Mouse (Mus musculus) spleen, adult 2 months (tissue): ENCODE measurements around the gene Olfr237-ps1. TPM values are rescaled to one million over a fixed set of nuclear protein-coding genes. Genes with fewer than 3 reads are reported as not detected.

Experiments used
- DNase-seq, 2 experiments: peaks; one replicate each; pipeline versions ENCODE4 v3.0.0 to v3.0.0-alpha.2; 2012 to 2021; ENCODE audit warnings: low spot score in 2 of 2, low read depth in 1 of 2
- H3K27ac ChIP-seq: fragments of 200-500 bp; 2 replicates; pipeline ENCODE4 v1.5.1; 2012; ENCODE audit warnings: low read length, inconsistent platforms; ENCODE audit not compliant: insufficient read depth
- H3K27me3 ChIP-seq: fragments of 200-500 bp; 2 replicates; pipeline ENCODE4 v1.6.1; 2012; ENCODE audit warnings: mild to moderate bottlenecking, moderate library complexity, low read length, inconsistent platforms; ENCODE audit not compliant: control insufficient read depth, insufficient read depth
- H3K36me3 ChIP-seq: fragments of 200-500 bp; 2 replicates; pipeline ENCODE4 v1.6.1; 2012; ENCODE audit warnings: mild to moderate bottlenecking, low read length, inconsistent platforms; ENCODE audit not compliant: control insufficient read depth, insufficient read depth
- H3K4me1 ChIP-seq: fragments of 200-500 bp; 2 replicates; pipeline ENCODE4 v1.6.1; 2011; ENCODE audit warnings: inconsistent platforms; ENCODE audit not compliant: control insufficient read depth, insufficient read depth, insufficient read length
- H3K4me3 ChIP-seq: fragments of 200-500 bp; 2 replicates; pipeline ENCODE4 v1.5.1; 2011; ENCODE audit warnings: mild to moderate bottlenecking, inconsistent platforms; ENCODE audit not compliant: insufficient read depth, insufficient read length; ENCODE audit errors: extremely low read depth
- CTCF ChIP-seq: fragments of 200-500 bp; IDR thresholded peaks from 2 replicates; pipeline ENCODE4 v1.5.1; 2011; ENCODE audit warnings: mild to moderate bottlenecking, inconsistent platforms; ENCODE audit not compliant: insufficient read depth, insufficient read length, insufficient replicate concordance; ENCODE audit errors: extremely low read depth
- POLR2A ChIP-seq: fragments of 200-500 bp; IDR thresholded peaks from 2 replicates; pipeline ENCODE4 v1.6.1; 2011; ENCODE audit warnings: low read depth, low read length, inconsistent platforms
- WGBS: fragments of 180-500 bp; shearing (Covaris S2); methylation state at CpG from one replicate; pipeline ENCODE4 v1.1.7; 2018; 5-methylcytosine and 5-hydroxymethylcytosine counted together
- polyA plus RNA-seq: library from polyadenylated mRNA; depleted of rRNA; stranded (reverse); fragments of >200 nt; gene quantifications from 2 replicates; pipeline ENCODE4 v1.2.3, GENCODE M21; 2012; rRNA removed

Olfr237-ps1 gene
- polyA plus RNA-seq, 1 experiment = not detected

- Histone ChIP-seq H3K4me3 (no peak overlapping the region), H3K4me1 (no peaks in the 10 kb centered on the region), H3K36me3 (no peaks in the 10 kb centered on the region), H3K27me3 (no peaks in the 10 kb centered on the region), H3K27ac (no peak overlapping the region)
- no peak for TF ChIP-seq POLR2A
- no peak for TF ChIP-seq CTCF
- 75% methylated on average over 6 of the region's 6 CpGs for WGBS
- DNase-seq = no peak
Measured at GRCm38 (mm10) chr6:43178584-43179501, 32.5 kb downstream of the Olfr237-ps1 start.

DNA sequence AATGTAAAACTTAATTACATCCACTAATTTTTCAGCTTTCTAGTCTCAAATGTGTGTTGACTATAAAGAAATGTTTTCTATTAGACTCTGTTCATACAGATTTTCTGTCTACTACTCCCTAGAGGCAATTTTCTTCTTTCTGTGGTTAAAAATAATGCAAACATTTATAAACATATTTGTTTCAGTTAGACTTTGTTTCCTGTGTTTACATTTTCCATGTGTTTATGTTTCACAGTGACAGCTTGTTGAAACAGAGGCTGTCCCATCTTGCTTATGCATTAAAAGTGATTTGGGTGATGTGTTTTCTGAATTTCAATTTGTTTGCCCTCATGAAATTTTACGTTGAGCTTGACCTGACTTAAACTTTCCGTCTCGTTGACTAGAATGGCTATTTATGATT lies 44.6 kb downstream of the Olfr237-ps1 start:
- Histone ChIP-seq H3K4me1 (no peaks in the 10 kb centered on the region), H3K27me3 (no peaks in the 10 kb centered on the region), H3K36me3 (no peaks in the 10 kb centered on the region), H3K27ac (no peak overlapping the region), H3K4me3 (no peak overlapping the region)
- TF ChIP-seq CTCF (no peak), POLR2A (no peak)
- no peak for DNase-seq
- 80% methylated on average over 3 of the region's 3 CpGs for WGBS

DNA sequence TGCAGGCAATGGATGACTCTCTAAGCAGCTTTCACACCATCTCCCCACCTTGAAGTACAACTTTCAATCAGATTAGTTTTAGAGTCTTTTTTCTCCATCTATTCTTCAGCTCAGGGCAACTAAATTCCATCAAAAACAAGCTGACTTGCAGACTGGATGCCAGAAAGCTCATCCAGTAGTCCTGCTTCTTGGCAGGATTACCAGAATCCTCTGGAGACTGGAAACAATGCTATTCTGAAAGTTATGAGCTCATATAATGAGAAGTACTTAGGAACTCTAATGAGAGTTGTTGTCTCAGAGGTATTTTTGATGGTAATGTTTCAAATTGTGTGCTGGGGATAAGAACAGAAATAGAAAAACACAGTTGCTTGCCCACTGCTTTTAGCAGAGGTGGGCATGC lies 50.4 kb downstream of the Olfr237-ps1 start, which contains the start of gene Olfr435:
TSS of gene Olfr435 (plus strand) at position 366 of the 400 bp plus-strand sequence.
- TF ChIP-seq POLR2A (no peak), CTCF (no peak)

DNA sequence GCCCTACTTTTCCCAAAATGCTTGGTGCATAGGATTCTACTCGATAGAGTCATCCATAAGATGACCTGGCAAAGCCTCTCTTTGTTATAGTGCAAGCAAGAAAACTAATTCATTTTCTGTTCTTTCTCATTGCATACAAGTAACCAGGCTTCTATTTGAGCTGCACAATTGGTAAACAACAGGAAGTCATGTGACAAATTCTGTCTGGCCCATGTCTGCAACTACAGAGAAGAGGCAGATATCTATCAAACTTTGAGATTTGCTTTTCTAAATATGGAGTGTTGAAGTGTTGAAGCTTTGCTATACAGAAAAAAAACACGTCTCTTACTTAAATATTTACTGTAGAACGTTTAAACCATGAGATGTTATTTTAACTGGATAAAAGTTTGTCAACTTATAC lies 51.7 kb downstream of the Olfr237-ps1 start:
- Histone ChIP-seq H3K27me3 (no peaks in the 10 kb centered on the region), H3K36me3 (no peaks in the 10 kb centered on the region), H3K4me1 (no peaks in the 10 kb centered on the region), H3K27ac (no peak overlapping the region), H3K4me3 (no peak overlapping the region)
- WGBS = 66% methylated on average over 3 of the region's 3 CpGs
- DNase-seq = no peak
- no peak for TF ChIP-seq POLR2A
- no peak for TF ChIP-seq CTCF

More for the DNA sequence above, 50.4 kb downstream of the Olfr237-ps1 start, which contains the start of gene Olfr435:
- no peaks in the 10 kb centered on the region for H3K4me1 ChIP-seq
- H3K27me3 ChIP-seq = no peaks in the 10 kb centered on the region
- no peak within 1 kb of the TSS for H3K4me3 ChIP-seq
- H3K27ac ChIP-seq = no peak within 1 kb of the TSS
- no peak for DNase-seq
- H3K36me3 ChIP-seq = no peaks in the 10 kb centered on the region

DNA sequence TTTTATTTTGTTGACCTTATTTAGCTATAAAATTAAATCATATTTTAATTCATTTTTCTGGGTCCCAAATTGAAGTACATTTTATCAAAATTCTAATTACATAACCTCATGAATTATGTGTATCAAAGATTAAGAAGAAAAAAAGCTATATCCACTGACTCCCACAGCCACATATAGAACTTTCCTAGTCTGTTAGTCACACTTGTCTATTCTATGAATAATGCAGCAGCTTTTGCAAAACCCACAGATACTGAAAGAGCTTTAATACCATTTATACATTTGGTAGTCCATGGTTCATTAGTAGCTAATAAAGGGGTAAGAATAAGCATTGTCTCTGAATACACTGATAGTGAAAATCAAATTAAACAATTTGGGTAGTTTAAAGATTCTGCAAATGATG lies 56.4 kb downstream of the Olfr237-ps1 start:
- no peaks in the 10 kb centered on the region for H3K36me3 ChIP-seq
- H3K4me3 ChIP-seq = no peak overlapping the region
- no peaks in the 10 kb centered on the region for H3K4me1 ChIP-seq
- no peak overlapping the region for H3K27ac ChIP-seq
- no peak for DNase-seq
- TF ChIP-seq POLR2A (no peak), CTCF (no peak)
- no peaks in the 10 kb centered on the region for H3K27me3 ChIP-seq

DNA sequence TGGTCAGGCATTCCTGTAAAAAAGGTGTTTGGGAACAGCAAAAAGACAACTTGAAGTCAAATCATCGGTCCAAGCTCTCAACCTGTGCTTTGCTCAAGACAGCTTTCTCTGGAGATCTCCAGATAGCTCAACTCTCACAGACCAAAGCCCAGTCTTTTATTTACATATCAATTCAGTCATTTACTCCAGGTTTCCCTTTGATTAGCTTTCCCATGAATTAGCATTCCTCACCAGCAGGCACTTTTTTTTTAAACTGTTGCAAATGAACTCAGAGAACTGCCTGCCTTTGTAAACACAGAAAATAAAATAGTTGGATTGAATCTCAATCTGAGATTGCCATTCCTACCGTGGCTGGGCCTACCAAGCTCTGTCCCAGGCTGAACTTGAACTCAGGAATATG lies 59.0 kb downstream of the Olfr237-ps1 start:
- no peaks in the 10 kb centered on the region for H3K36me3 ChIP-seq
- no peak overlapping the region for H3K4me3 ChIP-seq
- no peaks in the 10 kb centered on the region for H3K27me3 ChIP-seq
- WGBS = 48% methylated on average over 2 of the region's 2 CpGs
- TF ChIP-seq CTCF (no peak), POLR2A (no peak)
- H3K27ac ChIP-seq = no peak overlapping the region
- H3K4me1 ChIP-seq = no peaks in the 10 kb centered on the region
- no peak for DNase-seq

Other genes starting within 250 kb of the Olfr237-ps1 start
- not detected in 2 replicates for gene Olfr447, start 237.7 kb upstream of the Olfr237-ps1 start, polyA plus RNA-seq
- gene Olfr446, start 225.2 kb upstream of the Olfr237-ps1 start, polyA plus RNA-seq = not detected in 2 replicates
- gene Olfr444, start 197.5 kb upstream of the Olfr237-ps1 start, polyA plus RNA-seq = not detected in 2 replicates
- gene Olfr441, start 40.2 kb upstream of the Olfr237-ps1 start, polyA plus RNA-seq = not detected in 2 replicates
- gene Olfr437, start 16.7 kb downstream of the Olfr237-ps1 start, polyA plus RNA-seq = not detected in 2 replicates
- gene Olfr13, start 25.6 kb downstream of the Olfr237-ps1 start, polyA plus RNA-seq = not detected in 2 replicates
- gene Olfr435, start 50.6 kb downstream of the Olfr237-ps1 start, polyA plus RNA-seq = not detected in 2 replicates
- not detected in 2 replicates for gene Olfr434, start 66.5 kb downstream of the Olfr237-ps1 start, polyA plus RNA-seq
- gene Olfr47, start 85.0 kb downstream of the Olfr237-ps1 start, polyA plus RNA-seq = not detected in 2 replicates
- gene Arhgef5, start 119.0 kb downstream of the Olfr237-ps1 start, polyA plus RNA-seq = 2.4 and 3.0 TPM in 2 replicates
- 0.13 TPM in 1 of 2 replicates, not detected in the other for gene Nobox, start 163.0 kb downstream of the Olfr237-ps1 start, polyA plus RNA-seq